Mouse (Mus musculus): ENCODE results near the gene Zfp989. TPM values are rescaled to one million over a fixed set of nuclear protein-coding genes. Genes with fewer than 3 reads are reported as not detected.
"Not testable (repeated sequence)": the region's sequence is repeated elsewhere in the genome, so short reads cannot be mapped to it uniquely, and the experiment has no call there.

Gene Zfp989
- polyA plus RNA-seq (2016; fragmentation: Nextera tagmentation; extraction: Ambion mirVana), result not detected in 2 replicates

DNA sequence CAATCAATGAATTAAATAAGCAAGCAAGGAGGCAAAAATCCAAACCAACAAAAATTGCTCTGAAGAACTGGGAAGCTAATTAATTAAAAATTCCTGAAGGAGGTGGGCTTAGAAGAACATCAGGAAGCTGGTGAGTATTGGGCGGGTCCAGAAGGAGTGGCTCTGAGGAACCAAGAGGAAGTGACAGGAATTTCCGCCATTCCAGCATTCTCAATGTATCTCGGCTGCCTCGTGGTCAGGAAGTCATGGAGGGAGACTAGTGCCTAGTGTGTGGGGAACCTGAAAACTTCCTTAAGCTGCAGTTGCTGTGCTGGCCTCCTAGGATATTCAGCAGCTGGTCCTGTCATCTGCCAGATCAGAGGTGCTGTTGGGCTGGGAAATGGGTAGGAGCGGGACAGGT, at the start of gene Zfp989:
Gene Zfp989 (plus strand): TSS at position 220 of the 400 bp plus-strand sequence.
- H3K27me3 ChIP-seq; H3K36me3 ChIP-seq; H3K4me2 ChIP-seq (replicated peaks); ATAC-seq (ENCODE audit: low FRiP score, low read depth); H3K9ac ChIP-seq (replicated peaks); H3K9me3 ChIP-seq; H3K27ac ChIP-seq (replicated peaks); H3K4me1 ChIP-seq; H3K4me3 ChIP-seq: not testable (repeated sequence)
- WGBS, result 87% methylated on average over 5 of the region's 5 CpGs

DNA sequence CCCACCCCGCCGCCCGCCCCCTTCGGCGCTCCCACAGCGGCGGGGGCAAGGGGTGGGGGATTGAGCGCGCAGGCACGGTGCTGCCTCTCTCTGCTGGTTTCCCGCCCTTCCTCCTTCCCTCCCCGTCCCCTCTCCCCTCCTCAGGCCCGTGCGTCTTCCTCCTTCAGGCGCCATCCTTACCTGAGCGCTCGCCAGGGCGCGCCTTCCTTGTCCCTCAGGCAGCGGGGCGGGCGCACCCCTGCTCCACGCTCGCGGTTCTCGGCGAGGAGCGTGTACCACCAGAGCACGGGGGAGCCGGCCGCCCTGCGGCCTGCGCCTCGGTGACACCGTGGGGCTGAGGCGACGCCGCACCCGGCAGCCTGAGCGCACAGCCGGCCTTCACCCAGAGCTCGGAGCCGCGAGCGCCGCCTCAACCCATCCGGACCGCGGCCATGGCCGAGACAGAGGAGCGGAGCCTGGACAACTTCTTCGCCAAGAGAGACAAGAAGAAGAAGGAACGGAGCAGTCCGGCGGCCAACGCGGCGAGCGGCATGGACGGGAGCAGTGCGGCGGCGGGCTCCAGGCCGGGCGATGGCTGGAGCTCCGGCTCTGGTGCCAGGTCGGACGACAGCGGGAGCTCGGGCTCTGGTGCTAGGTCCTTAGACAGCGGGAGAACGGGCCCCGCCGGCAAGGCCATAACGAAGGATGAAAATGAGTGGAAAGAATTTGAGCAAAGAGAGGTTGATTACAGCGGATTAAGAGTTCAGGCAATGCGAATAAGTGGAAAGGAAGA, 39.3 kb upstream of the Zfp989 start:
- peak; percentile 62 for ATAC-seq (ENCODE audit: low FRiP score, low read depth)
- WGBS, result 8% methylated on average over 75 of the region's 77 CpGs

DNA sequence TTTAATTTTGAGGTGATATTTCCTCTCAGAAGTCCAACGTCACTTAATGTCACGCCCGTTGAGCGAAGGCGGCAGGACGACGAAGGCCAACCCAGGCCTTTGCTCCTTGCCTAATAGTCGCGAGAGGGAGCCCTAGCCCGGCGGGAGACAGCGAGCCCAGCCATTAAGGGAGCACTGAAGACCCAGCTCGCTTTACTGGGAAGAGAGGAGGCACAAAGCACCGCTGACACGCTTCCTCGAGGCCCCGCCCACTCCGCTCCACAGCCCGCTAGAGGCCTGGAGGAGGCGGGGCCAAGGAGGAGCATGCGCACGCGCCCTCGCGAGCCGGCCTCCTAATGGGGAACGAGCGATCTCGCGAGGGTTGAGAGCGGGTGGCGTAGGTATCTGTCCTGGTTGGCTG, 30.1 kb upstream of the Zfp989 start:
- not testable (repeated sequence) for H3K4me1 ChIP-seq; H3K4me3 ChIP-seq; H3K4me2 ChIP-seq (replicated peaks); H3K27ac ChIP-seq (replicated peaks); H3K27me3 ChIP-seq; H3K9ac ChIP-seq (replicated peaks); ATAC-seq (ENCODE audit: low FRiP score, low read depth); H3K36me3 ChIP-seq
- WGBS, result 71% methylated on average over 32 of the region's 32 CpGs
- peaks cover 16% of the 10 kb centered on the region for H3K9me3 ChIP-seq

More for the DNA sequence above, 39.3 kb upstream of the Zfp989 start:
- H3K27me3 ChIP-seq, result peaks cover 7% of the 10 kb centered on the region; the same call in 1 of the 2 replicates
- H3K27ac ChIP-seq (replicated peaks), result no peak overlapping the region
- H3K4me2 ChIP-seq (replicated peaks), result peak overlapping the region; percentile 45
- H3K9ac ChIP-seq (replicated peaks), result no peak overlapping the region
- H3K36me3 ChIP-seq, result no peaks in the 10 kb centered on the region
- peak overlapping the region; percentile 25 for H3K4me3 ChIP-seq
- H3K9me3 ChIP-seq, result peaks cover 27% of the 10 kb centered on the region
- H3K4me1 ChIP-seq, result no peaks in the 10 kb centered on the region

DNA sequence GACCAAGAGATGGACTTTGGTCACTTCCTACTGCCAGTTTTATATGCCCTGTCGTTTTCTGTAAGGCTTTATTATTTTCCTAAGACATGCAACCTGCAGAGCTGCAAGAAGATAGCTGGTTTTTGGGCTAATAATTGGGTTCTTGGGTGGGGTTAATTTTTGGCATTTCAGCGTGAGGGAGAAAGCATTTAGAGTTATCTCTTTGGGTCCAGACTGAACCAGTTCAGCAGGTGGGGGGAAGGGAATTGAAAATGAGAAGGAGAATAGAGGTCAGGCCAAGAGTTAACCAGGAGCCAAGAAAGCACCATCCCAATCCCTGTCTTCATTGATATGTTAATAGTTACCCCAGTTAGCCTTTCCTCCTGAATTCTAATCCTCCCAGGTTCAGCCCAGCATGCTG, 4.8 kb downstream of the Zfp989 start:
- not testable (repeated sequence) for H3K36me3 ChIP-seq; ATAC-seq (ENCODE audit: low FRiP score, low read depth); H3K4me1 ChIP-seq; H3K27ac ChIP-seq (replicated peaks); H3K27me3 ChIP-seq; H3K9ac ChIP-seq (replicated peaks); H3K9me3 ChIP-seq; H3K4me3 ChIP-seq; H3K4me2 ChIP-seq (replicated peaks)
- WGBS, result 24% methylated on average over 2 of the region's 2 CpGs

DNA sequence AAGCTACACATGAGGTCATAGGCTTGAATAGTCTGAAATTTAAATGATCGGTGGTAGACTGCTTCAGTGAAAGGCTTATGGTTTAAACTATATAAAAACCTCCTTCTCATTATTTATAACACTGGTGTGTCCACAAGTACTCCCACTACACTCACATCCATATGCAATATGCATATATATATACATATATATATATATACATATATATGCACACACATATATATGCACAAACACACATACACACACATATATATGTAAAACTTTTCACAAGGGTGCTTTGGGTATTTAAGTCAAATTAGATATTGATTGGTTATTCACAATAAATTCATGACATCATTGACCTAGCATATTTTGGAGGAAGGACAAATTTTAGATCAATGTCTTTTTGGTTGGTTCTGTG, 46.6 kb downstream of the Zfp989 start:
- not testable (repeated sequence) for H3K9ac ChIP-seq (replicated peaks); H3K4me3 ChIP-seq; H3K4me2 ChIP-seq (replicated peaks); ATAC-seq (ENCODE audit: low FRiP score, low read depth); H3K9me3 ChIP-seq; H3K4me1 ChIP-seq; H3K27ac ChIP-seq (replicated peaks); H3K36me3 ChIP-seq; H3K27me3 ChIP-seq
- WGBS, result no CpG with 5 or more reads among the region's 1 CpGs

DNA sequence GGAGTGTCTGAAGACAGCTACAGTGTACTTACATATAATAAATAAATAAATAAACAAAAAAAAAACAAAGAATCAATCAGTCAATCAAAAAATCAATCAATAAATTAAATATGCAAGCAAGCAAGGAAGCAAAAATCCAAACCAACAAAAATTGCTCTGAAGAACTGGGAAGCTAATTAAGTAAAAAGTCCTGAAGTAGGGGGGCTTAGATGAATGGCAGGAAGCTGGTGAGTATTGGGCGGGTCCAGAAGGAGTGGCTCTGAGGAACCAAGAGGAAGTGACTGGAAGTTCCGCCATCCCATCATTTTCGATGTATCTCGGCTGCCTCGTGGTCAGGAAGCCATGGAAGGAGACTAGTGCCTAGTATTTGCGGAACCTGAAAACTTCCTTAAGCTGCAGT, 49.8 kb downstream of the Zfp989 start, which contains the start of gene Rex2:
Gene Rex2 (plus strand): TSS at position 301 of the 400 bp plus-strand sequence.
- not testable (repeated sequence) for H3K27me3 ChIP-seq; H3K4me2 ChIP-seq (replicated peaks); H3K4me1 ChIP-seq; H3K9me3 ChIP-seq; H3K27ac ChIP-seq (replicated peaks); ATAC-seq (ENCODE audit: low FRiP score, low read depth); H3K9ac ChIP-seq (replicated peaks); H3K4me3 ChIP-seq; H3K36me3 ChIP-seq
- WGBS, result no CpG with 5 or more reads among the region's 6 CpGs

GRCm38 (mm10) chr4:147026374-147026773, 54.6 kb downstream of the Zfp989 start:
- not testable (repeated sequence) for H3K4me3 ChIP-seq; H3K4me1 ChIP-seq; ATAC-seq (ENCODE audit: low FRiP score, low read depth); H3K9ac ChIP-seq (replicated peaks); H3K27me3 ChIP-seq; H3K36me3 ChIP-seq; H3K27ac ChIP-seq (replicated peaks); H3K4me2 ChIP-seq (replicated peaks); H3K9me3 ChIP-seq
- 72% methylated on average over 1 of the region's 1 CpGs for WGBS

DNA sequence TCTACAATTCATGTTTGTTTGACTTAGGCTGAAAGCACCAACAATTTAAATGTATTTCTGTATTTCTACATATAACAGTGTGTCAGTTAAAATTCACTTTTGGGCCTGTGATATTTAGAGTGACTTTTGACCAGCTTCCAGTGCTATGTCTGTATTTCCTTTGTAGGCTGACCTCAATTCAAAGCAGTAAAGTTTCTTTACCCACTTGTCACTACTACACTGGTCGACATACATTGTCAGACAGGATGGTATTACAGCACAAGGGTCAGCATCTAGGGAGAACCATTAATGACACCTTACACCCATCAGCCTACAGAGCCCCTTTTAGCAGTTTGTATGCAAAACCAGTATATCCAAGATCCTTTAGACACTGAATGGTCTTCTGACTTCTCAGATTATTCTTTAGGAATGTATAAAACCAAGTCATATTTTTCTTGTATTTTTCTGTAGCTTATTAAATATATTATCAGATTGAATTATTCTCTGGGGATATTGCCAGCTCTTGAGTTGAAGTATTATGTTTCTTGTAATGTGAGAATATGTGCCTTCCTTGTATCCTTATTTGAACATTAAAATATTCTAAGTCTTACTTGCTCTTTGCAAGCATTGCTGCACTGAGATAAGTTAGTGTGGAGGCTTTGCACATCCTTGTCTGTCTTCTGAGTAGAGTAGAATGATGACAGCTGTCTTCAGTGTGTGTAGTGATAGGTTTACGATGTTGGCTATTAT, 59.7 kb downstream of the Zfp989 start:
- H3K4me3 ChIP-seq; H3K4me2 ChIP-seq (replicated peaks); H3K4me1 ChIP-seq; H3K36me3 ChIP-seq; H3K27me3 ChIP-seq; H3K9ac ChIP-seq (replicated peaks); H3K27ac ChIP-seq (replicated peaks); H3K9me3 ChIP-seq: not testable (repeated sequence)
- 96% methylated on average over 1 of the region's 2 CpGs for WGBS
- 0 out of 2 replicates have a peak, but pooled peaks have one; percentile 23 for ATAC-seq (ENCODE audit: low FRiP score, low read depth)

Other genes starting within 250 kb of the Zfp989 start
- gene Gm21411, start 62.4 kb upstream of the Zfp989 start, polyA plus RNA-seq (2016; fragmentation: Nextera tagmentation; extraction: Ambion mirVana), result not detected in 2 replicates
- gene Rex2, start 49.9 kb downstream of the Zfp989 start, polyA plus RNA-seq (2016; fragmentation: Nextera tagmentation; extraction: Ambion mirVana), result not detected in 2 replicates
- gene Zfp991, start 160.1 kb downstream of the Zfp989 start, polyA plus RNA-seq (2016; fragmentation: Nextera tagmentation; extraction: Ambion mirVana), result 5.0 and 6.0 TPM in 2 replicates